Mouse (Mus musculus): ENCODE measurements around the gene Fbxo34. TPM values are rescaled to one million over a fixed set of nuclear protein-coding genes. Genes with fewer than 3 reads are reported as not detected.

Fbxo34 gene
- total and polyA plus RNA-seq, 3 experiments = 11.1 to 25.9 (median 11.9) TPM

DNA sequence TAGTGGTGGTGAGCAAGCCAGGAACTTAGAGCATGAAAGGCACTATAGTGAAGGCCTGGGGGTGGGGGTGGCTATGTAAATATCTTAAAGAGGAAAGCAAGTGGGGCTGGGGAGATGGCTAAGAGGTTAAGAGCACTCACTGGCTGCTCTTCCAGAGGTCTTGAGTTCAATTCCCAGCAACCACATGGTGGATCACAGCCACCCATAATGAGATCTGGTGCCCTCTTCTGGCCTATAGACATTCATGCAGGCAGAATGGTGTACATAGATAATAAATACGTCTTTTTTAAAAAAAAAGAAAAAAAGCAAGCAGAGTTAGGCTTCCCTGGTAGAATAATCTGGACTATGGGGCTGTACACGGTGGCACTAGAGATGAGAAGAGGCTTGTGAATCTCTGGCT lies 103.2 kb downstream of the Fbxo34 start:
- TF ChIP-seq CTCF (conservative IDR thresholded peaks at IDR 0.05 in 1 of 2, IDR thresholded peaks at IDR 0.05 in 1 of 2; ENCODE audit: low read depth in 2 of 2, low read length in 2 of 2) = peak in 1 of 2 experiments; percentile 17; a peak in 1 of 4 replicates
- no peak for TF ChIP-seq IRF4 (IDR thresholded peaks at IDR 0.05; ENCODE audit: low read depth, low read length)
- no peaks in the 10 kb centered on the region for H3K9me3 ChIP-seq (replicated peaks; ENCODE audit: low read length)
- no peak overlapping the region for H3K27ac ChIP-seq (ENCODE audit: insufficient read depth, low read depth)
- in situ Hi-C loops (cut with MboI; ENCODE audit: low pct_ligation_motif_present, low pct_unique_long_range_greater_than_20kb, low sequenced_read_pairs) = no loop called here
- H3K4me1 ChIP-seq (ENCODE audit: control insufficient read depth in 1 of 2, insufficient read depth in 2 of 2) = no peaks in the 10 kb centered on the region
- H3K4me3 ChIP-seq (replicated peaks in 1 of 3; ENCODE audit: low read depth in 2 of 3, low read length in 2 of 3, poor library complexity in 1 of 3) = no peak overlapping the region
- no peak overlapping the region for H3K9ac ChIP-seq (ENCODE audit: insufficient read depth, low read depth)
- no peak for DNase-seq (ENCODE audit: extremely low read depth)
- H3K36me3 ChIP-seq (replicated peaks in 1 of 2; ENCODE audit: control insufficient read depth in 1 of 2, insufficient read depth in 1 of 2, low read length in 1 of 2) = peaks cover 41 to 80% of the 10 kb centered on the region in 2 experiments
- dilution Hi-C loops (cut with MboI; ENCODE audit: extremely low pct_ligation_motif_present, extremely low pct_unique_long_range_greater_than_20kb, low sequenced_read_pairs) = no loop called here
- H3K4me2 ChIP-seq (ENCODE audit: insufficient read depth, low read depth, poor library complexity, severe bottlenecking) = no peak overlapping the region
- no peaks in the 10 kb centered on the region for H3K27me3 ChIP-seq (replicated peaks)
- no peaks in the 10 kb centered on the region for H3K79me2 ChIP-seq (replicated peaks; ENCODE audit: control insufficient read depth, extremely low read depth, insufficient read depth, poor library complexity, severe bottlenecking)

DNA sequence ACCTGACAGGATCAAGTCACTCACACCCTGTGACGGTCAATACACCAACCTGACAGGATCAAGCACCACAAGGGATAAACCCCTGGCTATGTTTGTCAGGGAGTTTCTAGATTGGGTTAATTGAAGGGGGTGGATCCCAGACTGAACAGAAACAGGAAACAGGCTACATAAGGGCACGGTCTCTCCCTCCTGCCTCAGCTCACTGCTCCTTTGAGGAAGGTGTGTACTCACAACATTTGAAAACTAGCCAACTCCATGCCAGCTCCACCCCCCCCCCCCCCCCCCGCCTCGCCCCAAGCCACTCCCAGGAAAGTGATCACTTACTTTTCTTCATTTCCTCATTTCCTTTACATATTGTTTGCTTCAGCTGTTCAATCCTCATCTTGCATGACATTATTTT lies 104.0 kb downstream of the Fbxo34 start:
- no peak for TF ChIP-seq CHD2 (IDR thresholded peaks at IDR 0.05; ENCODE audit: low read length)
- TF ChIP-seq SMC3 (IDR thresholded peaks at IDR 0.05; ENCODE audit: low read depth, low read length) = no peak
- TF ChIP-seq RCOR1 (conservative IDR thresholded peaks at IDR 0.05; ENCODE audit: low read depth, low read length) = no peak
- TF ChIP-seq ZC3H11A (IDR thresholded peaks at IDR 0.05; ENCODE audit: low read depth, low read length) = no peak
- no peak for TF ChIP-seq KAT2A (IDR thresholded peaks at IDR 0.05; ENCODE audit: insufficient replicate concordance, low read length)
- no peak for TF ChIP-seq PAX5 (IDR thresholded peaks at IDR 0.05; ENCODE audit: low read length)
- TF ChIP-seq MAFK (IDR thresholded peaks at IDR 0.05; ENCODE audit: insufficient replicate concordance, low read length) = no peak
- no peak for TF ChIP-seq USF2 (conservative IDR thresholded peaks at IDR 0.05; ENCODE audit: low read depth, low read length)
- TF ChIP-seq JUND (conservative IDR thresholded peaks at IDR 0.05; ENCODE audit: low read depth, low read length) = no peak
- no peak for TF ChIP-seq UBTF (IDR thresholded peaks at IDR 0.05; ENCODE audit: low read depth, low read length)
- H3K4me2 ChIP-seq (ENCODE audit: insufficient read depth, low read depth, poor library complexity, severe bottlenecking) = no peak overlapping the region
- H3K36me3 ChIP-seq (replicated peaks in 1 of 2; ENCODE audit: control insufficient read depth in 1 of 2, insufficient read depth in 1 of 2, low read length in 1 of 2) = peaks cover 33 to 74% of the 10 kb centered on the region in 2 experiments
- H3K9me3 ChIP-seq (replicated peaks; ENCODE audit: low read length) = no peaks in the 10 kb centered on the region
- H3K79me2 ChIP-seq (replicated peaks; ENCODE audit: control insufficient read depth, extremely low read depth, insufficient read depth, poor library complexity, severe bottlenecking) = no peaks in the 10 kb centered on the region
- dilution Hi-C loops (cut with MboI; ENCODE audit: extremely low pct_ligation_motif_present, extremely low pct_unique_long_range_greater_than_20kb, low sequenced_read_pairs) (no loop called here), in situ Hi-C loops (cut with MboI; ENCODE audit: low pct_ligation_motif_present, low pct_unique_long_range_greater_than_20kb, low sequenced_read_pairs) (no loop called here)
- H3K27me3 ChIP-seq (replicated peaks) = no peaks in the 10 kb centered on the region
- H3K27ac ChIP-seq (ENCODE audit: insufficient read depth, low read depth) = no peak overlapping the region
- no peak overlapping the region for H3K4me3 ChIP-seq (replicated peaks in 1 of 3; ENCODE audit: low read depth in 2 of 3, low read length in 2 of 3, poor library complexity in 1 of 3)
- no peak overlapping the region for H3K9ac ChIP-seq (ENCODE audit: insufficient read depth, low read depth)
- H3K4me1 ChIP-seq (ENCODE audit: control insufficient read depth in 1 of 2, insufficient read depth in 2 of 2) = no peaks in the 10 kb centered on the region
- no peak for DNase-seq (ENCODE audit: extremely low read depth)

DNA sequence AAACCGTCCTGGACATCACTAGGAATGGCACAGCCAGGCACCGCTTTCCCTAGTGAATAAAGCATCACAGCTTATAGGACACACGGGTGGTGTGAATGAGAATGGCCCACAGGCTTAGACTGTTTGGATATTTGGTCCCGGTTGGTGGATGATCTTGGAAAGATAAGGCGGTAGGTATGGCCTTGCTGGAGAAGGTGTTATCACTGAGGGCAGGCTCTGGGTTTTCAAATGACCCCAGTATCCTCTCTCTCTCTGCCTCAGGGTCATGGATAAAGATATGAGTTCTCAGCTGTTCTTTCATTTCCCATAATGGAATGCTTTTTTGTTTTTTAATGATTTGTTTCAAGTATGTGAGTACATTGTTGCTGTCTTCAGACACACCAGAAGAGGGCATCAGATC lies 105.0 kb downstream of the Fbxo34 start:
- Histone ChIP-seq H3K36me3 (replicated peaks in 1 of 2; ENCODE audit: control insufficient read depth in 1 of 2, insufficient read depth in 1 of 2, low read length in 1 of 2) (peaks cover 33 to 68% of the 10 kb centered on the region in 2 experiments), H3K27ac (ENCODE audit: insufficient read depth, low read depth) (no peak overlapping the region), H3K4me1 (ENCODE audit: control insufficient read depth in 1 of 2, insufficient read depth in 2 of 2) (no peaks in the 10 kb centered on the region), H3K79me2 (replicated peaks; ENCODE audit: control insufficient read depth, extremely low read depth, insufficient read depth, poor library complexity, severe bottlenecking) (no peaks in the 10 kb centered on the region), H3K4me2 (ENCODE audit: insufficient read depth, low read depth, poor library complexity, severe bottlenecking) (no peak overlapping the region), H3K4me3 (replicated peaks in 1 of 3; ENCODE audit: low read depth in 2 of 3, low read length in 2 of 3, poor library complexity in 1 of 3) (no peak overlapping the region), H3K9ac (ENCODE audit: insufficient read depth, low read depth) (no peak overlapping the region), H3K27me3 (replicated peaks) (no peaks in the 10 kb centered on the region), H3K9me3 (replicated peaks; ENCODE audit: low read length) (no peaks in the 10 kb centered on the region)
- dilution Hi-C loops (cut with MboI; ENCODE audit: extremely low pct_ligation_motif_present, extremely low pct_unique_long_range_greater_than_20kb, low sequenced_read_pairs) (no loop called here), in situ Hi-C loops (cut with MboI; ENCODE audit: low pct_ligation_motif_present, low pct_unique_long_range_greater_than_20kb, low sequenced_read_pairs) (no loop called here)
- no peak for DNase-seq (ENCODE audit: extremely low read depth)
- no peak for TF ChIP-seq EP300 (IDR thresholded peaks at IDR 0.05; ENCODE audit: low read length)
- TF ChIP-seq NRF1 (IDR thresholded peaks at IDR 0.05; ENCODE audit: low read depth, low read length) = no peak
- TF ChIP-seq USF1 (IDR thresholded peaks at IDR 0.05; ENCODE audit: low read depth, low read length) = no peak
- TF ChIP-seq E2F4 (IDR thresholded peaks at IDR 0.05; ENCODE audit: insufficient replicate concordance, low read depth, low read length) = no peak
- no peak for TF ChIP-seq KAT2A (IDR thresholded peaks at IDR 0.05; ENCODE audit: insufficient replicate concordance, low read length)
- no peak for TF ChIP-seq MAX (IDR thresholded peaks at IDR 0.05; ENCODE audit: low read length)
- no peak for TF ChIP-seq BHLHE40 (IDR thresholded peaks at IDR 0.05; ENCODE audit: low read depth, low read length)
- no peak for TF ChIP-seq GABPA (IDR thresholded peaks at IDR 0.05; ENCODE audit: insufficient replicate concordance, low read depth, low read length)
- no peak for TF ChIP-seq CHD2 (IDR thresholded peaks at IDR 0.05; ENCODE audit: low read length)
- no peak for TF ChIP-seq JUND (conservative IDR thresholded peaks at IDR 0.05; ENCODE audit: low read depth, low read length)
- TF ChIP-seq NELFE (IDR thresholded peaks at IDR 0.05; ENCODE audit: low read depth, low read length) = no peak
- TF ChIP-seq USF2 (conservative IDR thresholded peaks at IDR 0.05; ENCODE audit: low read depth, low read length) = no peak
- no peak for TF ChIP-seq TCF12 (IDR thresholded peaks at IDR 0.05; ENCODE audit: low read depth, low read length)
- no peak for TF ChIP-seq ZC3H11A (IDR thresholded peaks at IDR 0.05; ENCODE audit: low read depth, low read length)
- TF ChIP-seq MEF2A (IDR thresholded peaks at IDR 0.05; ENCODE audit: borderline replicate concordance, low read depth, low read length) = no peak
- no peak for TF ChIP-seq POLR2AphosphoS2 (IDR thresholded peaks at IDR 0.05; ENCODE audit: low read depth, low read length)
- TF ChIP-seq TBP (conservative IDR thresholded peaks at IDR 0.05; ENCODE audit: low read depth, low read length) = no peak

All from CH12.LX (cell line).